Mouse (Mus musculus) liver, embryonic 14 days (tissue): ENCODE data around the gene Ntmt1. TPM values are rescaled to one million over a fixed set of nuclear protein-coding genes. Genes with fewer than 3 reads are reported as not detected.

Experiments used
- polyA plus RNA-seq: library from polyadenylated mRNA; depleted of rRNA; stranded (reverse); fragments of >200 nt; gene quantifications from 2 replicates; pipeline ENCODE4 v1.2.3, GENCODE M21; 2012; rRNA removed

Ntmt1 gene
- polyA plus RNA-seq: 13.4 and 15.6 TPM in 2 replicates

DNA sequence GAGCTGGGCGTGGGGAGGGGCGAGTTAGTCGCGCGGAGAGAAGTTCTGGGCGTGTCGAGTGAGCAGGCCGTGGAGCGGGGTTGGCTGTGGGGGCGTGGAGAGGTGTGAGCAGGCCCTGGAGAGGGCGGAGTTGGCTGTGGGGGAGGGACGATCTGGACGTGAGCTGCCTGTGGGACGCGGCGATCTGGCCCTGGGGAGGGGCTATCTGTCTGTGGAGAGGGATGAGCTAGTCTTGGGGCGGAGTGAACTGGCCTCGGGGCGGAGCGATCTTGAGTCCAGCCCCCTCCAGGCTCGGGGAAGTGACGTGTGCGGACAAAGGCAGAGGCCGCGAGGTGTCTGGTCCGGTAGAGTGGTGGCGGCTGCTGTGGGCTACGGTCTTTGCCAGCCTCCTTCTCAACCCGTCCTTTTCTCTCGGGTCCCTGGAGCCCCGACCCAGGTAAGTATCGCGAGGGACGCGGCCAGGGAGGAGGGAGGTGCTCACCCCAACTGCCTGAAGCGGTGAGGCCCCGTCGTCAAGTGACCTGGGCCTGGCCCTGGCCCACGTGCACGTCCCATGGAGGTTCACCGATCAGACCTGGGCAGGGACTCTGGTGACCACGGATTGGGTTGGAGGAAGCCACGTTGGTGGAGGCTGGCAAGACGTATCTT, at the start of gene Ntmt1:
Gene Ntmt1 (plus strand): TSS at position 179 of the 648 bp plus-strand sequence.

DNA sequence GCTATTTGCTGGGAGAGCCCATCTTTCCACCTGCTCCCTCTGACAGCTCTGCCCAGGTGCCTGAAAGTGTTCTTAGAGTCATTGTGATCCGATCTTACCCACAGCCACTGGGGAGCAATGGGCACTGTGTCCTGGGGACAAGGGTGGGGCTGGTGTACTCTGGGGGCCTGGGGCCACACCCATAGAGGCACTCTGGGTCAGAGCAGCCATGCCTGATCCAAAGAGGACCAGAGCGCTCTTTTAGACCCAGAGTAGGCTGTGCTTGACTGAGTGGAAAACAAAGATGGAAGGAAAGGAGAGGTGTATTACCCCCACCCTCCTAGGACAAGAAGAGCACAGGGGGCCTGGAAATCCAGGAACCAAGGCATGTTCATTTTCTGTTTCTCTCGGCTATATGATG, 4.0 kb upstream of the Ntmt1 start, which contains the start of gene 1700001O22Rik:
Gene 1700001O22Rik (minus strand): TSS at position 58 of the 400 bp plus-strand sequence.

DNA sequence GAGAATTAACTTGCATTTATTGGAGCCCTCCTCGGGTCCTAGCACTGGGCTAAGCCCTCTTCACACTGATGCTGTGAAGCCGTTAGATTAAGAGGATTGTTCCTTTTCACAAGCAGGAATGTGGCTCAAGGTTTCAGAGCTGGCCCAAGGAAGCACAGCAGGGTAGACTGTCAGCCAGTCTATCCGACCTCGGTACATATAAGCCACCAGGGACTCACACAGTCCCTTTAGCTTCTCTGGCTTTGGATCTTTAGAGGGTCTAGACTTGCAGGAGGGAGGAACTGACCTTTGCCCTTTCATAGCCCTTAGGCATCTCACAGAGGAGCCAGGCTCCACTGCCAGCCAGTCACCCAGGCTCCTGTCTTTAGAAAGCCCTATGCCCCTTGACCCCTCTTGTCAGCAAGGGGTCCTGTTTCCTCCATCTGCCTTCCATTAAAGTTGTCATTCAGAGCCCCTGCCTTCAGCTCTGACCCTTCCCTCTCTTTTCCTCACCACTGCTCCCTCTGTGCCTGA, 22.7 kb downstream of the Ntmt1 start, which contains the start of gene Asb6:
Gene Asb6 (minus strand): TSS at position 51 of the 513 bp plus-strand sequence.

DNA sequence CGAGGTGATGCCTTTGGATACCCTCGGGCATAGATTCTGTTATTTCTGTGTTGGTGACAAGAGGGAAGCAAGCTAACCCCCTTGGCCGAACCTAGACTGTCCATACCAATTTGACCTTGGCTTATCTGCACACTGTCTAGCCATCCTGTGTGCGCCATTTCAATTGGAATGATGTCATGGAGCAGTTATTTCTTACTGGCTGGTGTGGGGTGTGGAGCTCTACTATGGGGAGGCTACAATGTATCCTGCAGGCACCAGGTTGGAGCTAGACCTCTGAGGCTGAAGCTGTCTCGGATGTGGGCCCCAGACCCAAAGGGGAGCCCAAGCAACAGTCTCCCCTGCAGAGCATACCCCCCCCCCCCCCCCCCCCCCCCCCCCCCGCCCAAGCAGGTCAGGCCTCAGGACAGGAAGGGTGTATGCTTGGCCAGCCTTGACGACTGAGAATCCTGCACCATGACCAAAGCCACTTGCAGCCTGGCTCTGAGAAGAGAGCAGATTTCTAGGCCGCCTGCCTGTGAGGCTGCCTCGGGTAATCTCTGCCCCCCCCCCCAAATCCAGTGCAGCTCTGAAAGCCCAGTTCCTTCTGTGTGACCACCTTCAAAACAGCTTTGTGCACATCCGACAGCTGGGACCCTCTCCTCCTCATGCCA, 26.9 kb downstream of the Ntmt1 start, which contains the start of gene Prrx2:
Gene Prrx2 (plus strand): TSS at position 600 of the 650 bp plus-strand sequence.

Other genes starting within 250 kb of the Ntmt1 start
- gene Cstad, start 212.8 kb upstream of the Ntmt1 start, polyA plus RNA-seq: 0.08 and 0.12 TPM in 2 replicates
- 0.05 and 0.06 TPM in 2 replicates for gene 1700001O22Rik, start 4.2 kb upstream of the Ntmt1 start, polyA plus RNA-seq
- gene Asb6, start 22.5 kb downstream of the Ntmt1 start, polyA plus RNA-seq: 22.5 and 26.0 TPM in 2 replicates
- gene Prrx2, start 27.1 kb downstream of the Ntmt1 start, polyA plus RNA-seq: 0.41 and 0.71 TPM in 2 replicates
- 0.11 and 0.12 TPM in 2 replicates for gene Ptges, start 122.0 kb downstream of the Ntmt1 start, polyA plus RNA-seq
- gene Tor1b, start 145.1 kb downstream of the Ntmt1 start, polyA plus RNA-seq: 14.1 and 16.4 TPM in 2 replicates
- gene Tor1a, start 160.1 kb downstream of the Ntmt1 start, polyA plus RNA-seq: 24.6 and 30.5 TPM in 2 replicates
- gene BC005624, start 174.4 kb downstream of the Ntmt1 start, polyA plus RNA-seq: 26.6 and 28.3 TPM in 2 replicates
- 2.3 and 2.8 TPM in 2 replicates for gene Usp20, start 174.5 kb downstream of the Ntmt1 start, polyA plus RNA-seq